Mouse (Mus musculus) kidney, embryonic 15.5 days (tissue): ENCODE data around the gene Acads. TPM values are rescaled to one million over a fixed set of nuclear protein-coding genes. Genes with fewer than 3 reads are reported as not detected.

Source experiments
- ATAC-seq: fragments of 200-750 bp; cut with Nextera tagmentation; replicated peaks from 2 replicates; pipeline ENCODE4 v1.8.0; 2017; ENCODE audit warnings: moderate TSS enrichment; ENCODE audit not compliant: low FRiP score
- H3K27ac ChIP-seq: fragments of 300-500 bp; sonication (generic); 2 replicates; pipeline ENCODE4 v1.5.1; 2015; ENCODE audit warnings: mild to moderate bottlenecking, inconsistent platforms
- H3K27me3 ChIP-seq: fragments of 300-500 bp; sonication (generic); 2 replicates; pipeline ENCODE4 v1.6.1; 2015; ENCODE audit warnings: inconsistent platforms
- H3K36me3 ChIP-seq: fragments of 300-500 bp; sonication (generic); 2 replicates; pipeline ENCODE4 v1.6.1; 2015; ENCODE audit warnings: inconsistent platforms
- H3K4me1 ChIP-seq: fragments of 300-500 bp; sonication (generic); 2 replicates; pipeline ENCODE4 v1.6.1; 2015; ENCODE audit warnings: inconsistent platforms
- H3K4me2 ChIP-seq: fragments of 300-500 bp; sonication (generic); 2 replicates; pipeline ENCODE4 v1.6.1; 2015; ENCODE audit warnings: moderate library complexity, mild to moderate bottlenecking, inconsistent platforms
- H3K4me3 ChIP-seq: fragments of 300-500 bp; sonication (generic); replicated peaks from 2 replicates; pipeline ENCODE4 v1.5.1; 2015; ENCODE audit warnings: mild to moderate bottlenecking, inconsistent platforms
- H3K9ac ChIP-seq: fragments of 300-500 bp; sonication (generic); 2 replicates; pipeline ENCODE4 v1.6.1; 2015; ENCODE audit warnings: mild to moderate bottlenecking, inconsistent platforms
- H3K9me3 ChIP-seq: fragments of 300-500 bp; sonication (generic); replicated peaks from 2 replicates; pipeline ENCODE4 v1.6.1; 2016; ENCODE audit warnings: inconsistent platforms
- WGBS: fragments of 180-500 bp; shearing (Covaris S2); methylation state at CpG from one replicate; pipeline ENCODE4 v1.1.7; 2015; ENCODE audit warnings: mixed read lengths; 5-methylcytosine and 5-hydroxymethylcytosine counted together
- polyA plus RNA-seq: library from polyadenylated mRNA; unstranded; fragments of >200 nt; fragmentation: Nextera tagmentation; extraction: Ambion mirVana; gene quantifications from 2 replicates; pipeline ENCODE4 v1.2.1, GENCODE M21; 2015

Acads gene
- polyA plus RNA-seq, 1 experiment from 2014 or later, result 94.7 TPM

DNA sequence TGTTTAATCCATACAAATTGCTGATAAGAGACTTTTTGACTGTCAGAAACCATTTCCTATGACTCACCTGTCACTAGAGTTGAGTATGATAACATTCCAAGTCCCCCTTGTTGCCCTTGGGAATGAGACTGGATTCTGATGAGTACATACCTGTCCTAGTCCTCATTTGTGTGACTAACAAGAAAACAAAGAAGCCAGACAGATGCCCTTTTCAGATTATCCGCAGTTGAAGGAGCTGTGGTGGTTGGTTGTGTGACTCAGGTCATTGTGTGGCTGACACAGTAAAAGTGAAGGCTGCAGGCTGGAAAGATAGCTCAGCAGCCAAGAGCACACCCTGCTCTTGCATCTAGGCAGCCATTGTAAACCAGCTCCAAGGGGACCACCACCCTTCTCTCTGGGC, 56.6 kb downstream of the Acads start:
- Histone ChIP-seq H3K27me3 (no peaks in the 10 kb centered on the region), H3K4me3 (no peak overlapping the region), H3K9me3 (no peaks in the 10 kb centered on the region), H3K4me1 (peaks cover 7% of the 10 kb centered on the region; the same call in 1 of the 2 replicates), H3K27ac (no peak overlapping the region), H3K4me2 (no peak overlapping the region), H3K9ac (no peak overlapping the region), H3K36me3 (peaks cover 28% of the 10 kb centered on the region)
- ATAC-seq, result no peak
- WGBS, result 88% methylated on average over 1 of the region's 1 CpGs

DNA sequence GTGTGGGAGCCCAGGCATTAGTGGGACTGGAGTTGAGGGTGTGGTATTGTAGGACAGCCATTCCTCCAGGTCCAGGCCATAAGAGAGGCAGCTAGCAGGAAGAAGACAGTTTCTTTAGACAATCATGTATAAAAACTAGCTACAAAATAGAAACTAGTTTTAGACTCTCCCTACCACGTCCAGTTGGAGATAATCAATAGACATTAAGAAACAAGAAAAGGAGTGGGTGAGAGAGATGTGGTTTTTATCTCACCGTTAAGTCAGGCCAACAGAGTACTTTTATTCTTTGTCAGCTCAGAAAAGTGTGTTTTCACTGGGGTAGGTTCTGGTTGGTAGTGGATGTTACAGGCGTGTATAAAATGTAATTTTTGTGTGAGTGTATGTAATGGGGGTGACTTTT, 58.2 kb downstream of the Acads start:
- H3K27ac ChIP-seq, result no peak overlapping the region
- no peak overlapping the region for H3K4me3 ChIP-seq
- H3K27me3 ChIP-seq, result no peaks in the 10 kb centered on the region
- H3K9ac ChIP-seq, result no peak overlapping the region
- peaks cover 7% of the 10 kb centered on the region; the same call in 1 of the 2 replicates for H3K4me1 ChIP-seq
- H3K36me3 ChIP-seq, result peaks cover 28% of the 10 kb centered on the region
- no peak overlapping the region for H3K4me2 ChIP-seq
- WGBS, result 87% methylated on average over 3 of the region's 3 CpGs
- no peaks in the 10 kb centered on the region for H3K9me3 ChIP-seq
- no peak for ATAC-seq

Other genes starting within 250 kb of the Acads start
- 4.2 and 6.2 TPM in 2 replicates for gene Oasl2, start 222.4 kb downstream of the Acads start, polyA plus RNA-seq
- gene Oasl1, start 196.1 kb downstream of the Acads start, polyA plus RNA-seq, result 1.6 and 2.0 TPM in 2 replicates
- gene 2210016L21Rik, start 177.2 kb downstream of the Acads start, polyA plus RNA-seq, result 62.8 and 68.0 TPM in 2 replicates
- 12.0 and 13.9 TPM in 2 replicates for gene Hnf1a, start 148.3 kb downstream of the Acads start, polyA plus RNA-seq
- 13.6 and 14.8 TPM in 2 replicates for gene Sppl3, start 108.2 kb downstream of the Acads start, polyA plus RNA-seq
- gene Gm10401, start 21.1 kb downstream of the Acads start, polyA plus RNA-seq, result 33.0 and 34.2 TPM in 2 replicates
- 43.7 and 48.1 TPM in 2 replicates for gene Unc119b, start 15.6 kb upstream of the Acads start, polyA plus RNA-seq
- 84.7 and 97.3 TPM in 2 replicates for gene Mlec, start 38.8 kb upstream of the Acads start, polyA plus RNA-seq
- 1.7 TPM in 2 replicates for gene Cabp1, start 75.0 kb upstream of the Acads start, polyA plus RNA-seq
- 114 and 123 TPM in 2 replicates for gene Pop5, start 116.5 kb upstream of the Acads start, polyA plus RNA-seq
- 134 and 142 TPM in 2 replicates for gene Rnf10, start 153.6 kb upstream of the Acads start, polyA plus RNA-seq
- gene Coq5, start 160.3 kb upstream of the Acads start, polyA plus RNA-seq, result 51.0 and 51.2 TPM in 2 replicates
- 1,617 and 1,807 TPM in 2 replicates for gene Dynll1, start 181.7 kb upstream of the Acads start, polyA plus RNA-seq
- 301 and 315 TPM in 2 replicates for gene Srsf9, start 207.8 kb upstream of the Acads start, polyA plus RNA-seq
- gene Gatc, start 221.8 kb upstream of the Acads start, polyA plus RNA-seq, result 27.9 and 29.2 TPM in 2 replicates
- gene Triap1, start 221.9 kb upstream of the Acads start, polyA plus RNA-seq, result 56.2 and 58.2 TPM in 2 replicates
- 981 and 995 TPM in 2 replicates for gene Cox6a1, start 229.6 kb upstream of the Acads start, polyA plus RNA-seq